Mouse (Mus musculus): ENCODE data around the gene Pi4k2a. TPM values are rescaled to one million over a fixed set of nuclear protein-coding genes. Genes with fewer than 3 reads are reported as not detected.

Pi4k2a gene
- polyA plus RNA-seq, 1 experiment from 2014 or later: 37.8 TPM

DNA sequence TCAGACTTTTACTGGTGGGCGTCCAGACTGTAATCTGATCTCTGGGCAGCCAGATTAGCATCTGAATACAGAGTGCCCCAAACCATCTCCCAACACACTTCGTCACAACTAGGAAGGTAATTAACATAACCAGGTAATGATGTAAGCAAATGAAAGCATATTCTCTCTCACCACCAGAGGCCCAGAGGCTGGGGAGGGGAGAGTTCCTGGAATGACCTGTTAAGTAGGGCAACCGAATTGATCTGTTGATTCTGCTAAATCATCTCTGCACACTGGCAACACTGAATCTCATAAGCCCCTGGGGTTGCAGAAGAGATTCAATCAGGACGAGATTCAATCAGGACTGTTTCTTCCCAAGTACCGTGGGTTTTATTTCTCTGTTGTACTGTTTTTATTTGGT, 45.9 kb downstream of the Pi4k2a start:
- WGBS: 24% methylated on average over 5 of the region's 5 CpGs
- ATAC-seq (ENCODE audit: low FRiP score, low TSS enrichment): no peak
- H3K4me3 ChIP-seq (ENCODE audit: low read length): no peak overlapping the region

DNA sequence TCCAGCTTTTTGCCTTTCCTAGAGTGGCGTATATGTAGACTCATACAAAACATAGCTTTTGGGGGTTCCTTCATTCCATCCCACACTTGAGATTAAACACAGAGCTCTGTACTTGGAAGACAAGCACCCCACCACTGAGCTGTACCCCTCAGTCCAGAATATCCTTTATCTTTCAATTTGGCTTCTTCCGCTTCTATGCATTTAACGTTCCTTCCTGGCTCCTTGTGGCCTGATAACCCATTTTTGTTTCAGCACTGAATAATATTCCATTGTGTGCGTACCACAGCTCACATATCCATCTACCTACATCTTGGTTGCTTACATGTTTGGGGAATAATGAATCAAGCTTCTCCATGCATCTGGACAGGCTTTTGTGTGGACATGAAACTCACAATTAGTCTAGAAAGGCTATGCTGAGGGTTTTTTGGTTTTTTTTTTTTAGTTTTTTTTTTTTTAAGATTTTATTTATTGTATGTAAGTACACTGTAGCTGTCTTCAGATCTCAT, 47.0 kb downstream of the Pi4k2a start:
- no peak overlapping the region for H3K9ac ChIP-seq (ENCODE audit: low read depth, low read length)
- no peak overlapping the region for H3K27ac ChIP-seq (ENCODE audit: low read depth, low read length)
- WGBS: 90% methylated on average over 4 of the region's 4 CpGs
- H3K4me3 ChIP-seq (ENCODE audit: low read length): no peak overlapping the region
- no peaks in the 10 kb centered on the region for H3K27me3 ChIP-seq (ENCODE audit: control insufficient read depth, insufficient read depth, low read length)
- H3K9me3 ChIP-seq (ENCODE audit: control insufficient read depth, low read length): no peaks in the 10 kb centered on the region
- ATAC-seq (ENCODE audit: low FRiP score, low TSS enrichment): no peak
- H3K36me3 ChIP-seq (ENCODE audit: control insufficient read depth, insufficient read depth, low read length): no peaks in the 10 kb centered on the region
- no peaks in the 10 kb centered on the region for H3K4me1 ChIP-seq (ENCODE audit: control insufficient read depth, insufficient read depth, low read length)
- no peak overlapping the region for H3K4me2 ChIP-seq (replicated peaks; ENCODE audit: low read depth, low read length)

More for the DNA sequence above, 45.9 kb downstream of the Pi4k2a start:
- no peak overlapping the region for H3K9ac ChIP-seq (ENCODE audit: low read depth, low read length)
- no peak overlapping the region for H3K27ac ChIP-seq (ENCODE audit: low read depth, low read length)
- H3K4me1 ChIP-seq (ENCODE audit: control insufficient read depth, insufficient read depth, low read length): no peaks in the 10 kb centered on the region
- no peaks in the 10 kb centered on the region for H3K27me3 ChIP-seq (ENCODE audit: control insufficient read depth, insufficient read depth, low read length)
- no peaks in the 10 kb centered on the region for H3K9me3 ChIP-seq (ENCODE audit: control insufficient read depth, low read length)
- H3K36me3 ChIP-seq (ENCODE audit: control insufficient read depth, insufficient read depth, low read length): no peaks in the 10 kb centered on the region
- H3K4me2 ChIP-seq (replicated peaks; ENCODE audit: low read depth, low read length): no peak overlapping the region

DNA sequence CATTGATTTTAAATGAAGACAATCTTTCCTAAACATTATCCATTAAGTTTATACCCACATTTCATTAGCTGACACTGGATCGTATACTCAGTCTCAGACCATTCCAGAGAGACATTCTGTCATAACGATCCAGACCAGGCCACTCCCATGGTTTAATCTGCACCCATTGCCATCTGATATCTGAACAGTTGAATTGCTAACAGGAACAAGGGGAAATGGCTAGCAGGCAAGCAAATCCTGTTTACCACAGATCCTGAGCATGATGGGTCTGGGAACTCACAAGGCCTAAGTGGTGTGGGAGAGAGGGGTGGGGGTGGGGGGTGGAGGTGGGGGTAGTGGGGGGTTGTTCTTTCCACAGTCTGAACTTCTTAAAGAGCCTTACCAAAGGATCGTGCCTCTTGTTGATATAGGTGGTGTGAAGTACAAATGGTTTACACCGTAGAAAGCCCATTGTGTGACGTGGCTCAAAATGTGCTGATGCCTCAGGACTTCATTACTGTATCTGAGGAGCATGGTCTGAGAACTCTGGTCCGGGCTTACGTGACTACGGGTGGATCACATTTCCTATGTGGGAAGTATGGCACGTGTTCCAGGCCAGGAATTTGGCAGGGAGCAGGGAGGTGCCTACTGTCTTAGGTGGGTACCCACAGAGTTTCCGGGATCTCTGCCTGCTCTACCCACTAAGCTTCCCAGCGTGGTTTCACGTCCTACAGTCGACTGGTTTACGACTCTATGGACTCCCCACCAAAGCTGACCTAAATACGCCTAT, 48.4 kb downstream of the Pi4k2a start:
- no peaks in the 10 kb centered on the region for H3K9me3 ChIP-seq (ENCODE audit: control insufficient read depth, low read length)
- ATAC-seq (ENCODE audit: low FRiP score, low TSS enrichment): no peak
- no peak overlapping the region for H3K27ac ChIP-seq (ENCODE audit: low read depth, low read length)
- H3K4me1 ChIP-seq (ENCODE audit: control insufficient read depth, insufficient read depth, low read length): no peaks in the 10 kb centered on the region
- 83% methylated on average over 15 of the region's 15 CpGs for WGBS
- H3K36me3 ChIP-seq (ENCODE audit: control insufficient read depth, insufficient read depth, low read length): no peaks in the 10 kb centered on the region
- no peak overlapping the region for H3K9ac ChIP-seq (ENCODE audit: low read depth, low read length)
- no peak overlapping the region for H3K4me2 ChIP-seq (replicated peaks; ENCODE audit: low read depth, low read length)
- H3K27me3 ChIP-seq (ENCODE audit: control insufficient read depth, insufficient read depth, low read length): no peaks in the 10 kb centered on the region
- H3K4me3 ChIP-seq (ENCODE audit: low read length): no peak overlapping the region

DNA sequence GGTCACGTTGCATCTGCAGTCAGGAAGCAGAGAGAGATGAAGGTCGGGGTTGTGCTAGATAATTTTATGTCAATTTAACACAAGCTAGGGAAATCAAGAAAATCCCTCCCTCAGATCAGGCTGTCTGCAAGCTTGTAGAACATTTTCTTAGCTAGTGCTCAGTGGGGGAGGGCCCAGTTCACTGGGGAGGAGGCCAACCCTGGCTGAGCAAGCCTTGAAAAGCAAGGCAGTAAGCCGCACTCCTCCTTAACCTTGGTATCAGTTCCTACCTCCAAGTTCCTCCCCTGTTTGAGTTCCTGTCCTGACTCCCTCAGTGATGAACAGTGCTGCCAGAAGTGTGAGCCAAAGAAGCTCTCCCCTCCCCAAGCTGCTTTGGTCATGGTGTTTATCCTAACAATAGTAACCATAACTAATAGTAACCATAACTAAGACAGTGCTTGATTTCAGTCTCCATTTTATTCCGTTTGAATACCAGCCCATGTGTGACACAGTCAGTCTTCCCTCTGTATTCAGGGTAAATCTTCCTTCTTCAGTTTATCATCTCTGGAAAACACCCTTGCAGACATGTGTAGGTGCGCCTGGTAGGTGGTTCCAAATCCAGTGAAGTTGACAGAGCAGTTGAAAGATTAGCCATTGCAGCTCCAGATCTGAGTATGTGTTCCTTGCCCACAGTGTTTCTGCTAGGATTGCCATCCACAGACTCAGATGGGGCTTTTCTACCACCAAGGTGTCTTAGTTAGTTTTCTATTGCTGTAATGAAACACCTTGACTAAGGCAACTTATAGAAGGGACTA, 49.7 kb downstream of the Pi4k2a start:
- H3K4me1 ChIP-seq (ENCODE audit: control insufficient read depth, insufficient read depth, low read length): no peaks in the 10 kb centered on the region

DNA sequence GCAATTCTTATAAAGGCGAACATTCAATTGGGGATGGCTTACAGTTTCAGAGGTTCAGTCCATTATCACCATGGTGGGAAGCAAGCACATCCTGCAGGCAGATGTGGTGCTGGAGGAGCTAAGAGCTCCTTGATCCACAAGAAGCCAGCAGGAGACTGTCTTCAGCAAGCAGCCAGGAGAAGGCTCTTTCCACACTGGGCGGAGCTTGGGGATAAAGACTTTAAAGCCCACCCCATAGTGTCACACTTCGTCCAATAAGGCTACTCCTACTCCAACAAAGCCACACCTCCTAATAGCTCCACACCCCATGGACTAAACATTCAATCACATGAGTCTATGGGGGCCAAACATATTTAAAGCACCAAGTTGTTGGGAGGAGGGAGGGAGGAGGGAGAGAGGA, 51.7 kb downstream of the Pi4k2a start:
- H3K36me3 ChIP-seq (ENCODE audit: control insufficient read depth, insufficient read depth, low read length): no peaks in the 10 kb centered on the region
- no peaks in the 10 kb centered on the region for H3K27me3 ChIP-seq (ENCODE audit: control insufficient read depth, insufficient read depth, low read length)
- no peak overlapping the region for H3K4me2 ChIP-seq (replicated peaks; ENCODE audit: low read depth, low read length)
- peaks cover 3% of the 10 kb centered on the region; the same call in 1 of the 2 replicates for H3K4me1 ChIP-seq (ENCODE audit: control insufficient read depth, insufficient read depth, low read length)
- no peak overlapping the region for H3K9ac ChIP-seq (ENCODE audit: low read depth, low read length)
- no peak overlapping the region for H3K27ac ChIP-seq (ENCODE audit: low read depth, low read length)
- H3K4me3 ChIP-seq (ENCODE audit: low read length): no peak overlapping the region
- 81% methylated on average over 3 of the region's 3 CpGs for WGBS
- H3K9me3 ChIP-seq (ENCODE audit: control insufficient read depth, low read length): no peaks in the 10 kb centered on the region
- ATAC-seq (ENCODE audit: low FRiP score, low TSS enrichment): no peak

More for the DNA sequence above, 49.7 kb downstream of the Pi4k2a start:
- no peaks in the 10 kb centered on the region for H3K9me3 ChIP-seq (ENCODE audit: control insufficient read depth, low read length)
- H3K27me3 ChIP-seq (ENCODE audit: control insufficient read depth, insufficient read depth, low read length): no peaks in the 10 kb centered on the region
- ATAC-seq (ENCODE audit: low FRiP score, low TSS enrichment): no peak
- H3K4me3 ChIP-seq (ENCODE audit: low read length): no peak overlapping the region
- no peak overlapping the region for H3K4me2 ChIP-seq (replicated peaks; ENCODE audit: low read depth, low read length)
- 84% methylated on average over 5 of the region's 5 CpGs for WGBS
- H3K27ac ChIP-seq (ENCODE audit: low read depth, low read length): no peak overlapping the region
- no peaks in the 10 kb centered on the region for H3K36me3 ChIP-seq (ENCODE audit: control insufficient read depth, insufficient read depth, low read length)
- H3K9ac ChIP-seq (ENCODE audit: low read depth, low read length): no peak overlapping the region

DNA sequence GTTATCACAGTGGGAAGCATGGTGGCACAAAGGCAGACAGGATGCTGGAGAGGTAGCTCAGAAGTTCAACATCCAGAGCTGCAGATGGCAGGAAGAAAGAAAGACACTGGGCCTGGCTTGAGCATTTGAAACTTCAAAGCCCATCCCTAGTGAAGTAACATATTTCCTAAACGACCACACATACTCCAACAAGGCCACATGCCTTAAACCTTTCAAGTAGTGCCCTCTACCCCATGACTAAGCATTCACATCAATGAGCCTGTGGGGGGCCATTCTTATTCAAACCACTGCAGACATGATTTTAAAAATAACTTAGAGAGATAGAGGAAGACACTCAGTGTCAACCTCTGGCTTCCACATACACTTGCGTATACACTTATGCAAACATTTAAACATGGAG, 52.5 kb downstream of the Pi4k2a start:
- Histone ChIP-seq H3K9me3 (ENCODE audit: control insufficient read depth, low read length) (no peaks in the 10 kb centered on the region), H3K27ac (ENCODE audit: low read depth, low read length) (no peak overlapping the region), H3K9ac (ENCODE audit: low read depth, low read length) (no peak overlapping the region), H3K36me3 (ENCODE audit: control insufficient read depth, insufficient read depth, low read length) (no peaks in the 10 kb centered on the region), H3K27me3 (ENCODE audit: control insufficient read depth, insufficient read depth, low read length) (no peaks in the 10 kb centered on the region), H3K4me1 (ENCODE audit: control insufficient read depth, insufficient read depth, low read length) (peaks cover 4% of the 10 kb centered on the region; the same call in 1 of the 2 replicates), H3K4me2 (replicated peaks; ENCODE audit: low read depth, low read length) (no peak overlapping the region), H3K4me3 (ENCODE audit: low read length) (no peak overlapping the region)
- ATAC-seq (ENCODE audit: low FRiP score, low TSS enrichment): no peak
- 84% methylated on average over 2 of the region's 2 CpGs for WGBS

DNA sequence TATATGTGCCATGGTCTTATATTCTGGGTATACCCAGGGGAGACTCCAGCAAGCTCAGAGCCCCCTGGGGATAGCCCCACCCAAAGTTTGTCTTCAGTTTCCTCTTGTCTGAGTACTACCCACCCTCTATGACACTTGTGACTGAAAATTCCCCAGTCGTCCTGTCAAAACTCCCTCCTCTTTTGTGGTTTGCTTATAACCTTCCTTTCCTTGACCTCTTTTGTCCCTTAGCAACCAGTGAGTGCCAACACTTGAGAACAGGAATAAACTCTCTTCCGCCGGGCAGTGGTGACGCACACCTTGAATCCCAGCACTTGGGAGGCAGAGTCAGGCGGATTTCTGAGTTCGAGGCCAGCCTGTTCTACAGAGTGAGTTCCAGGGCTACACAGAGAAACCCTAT, 53.8 kb downstream of the Pi4k2a start:
- Histone ChIP-seq H3K27ac (ENCODE audit: low read depth, low read length) (no peak overlapping the region), H3K9ac (ENCODE audit: low read depth, low read length) (no peak overlapping the region), H3K9me3 (ENCODE audit: control insufficient read depth, low read length) (no peaks in the 10 kb centered on the region), H3K4me1 (ENCODE audit: control insufficient read depth, insufficient read depth, low read length) (peaks cover 12% of the 10 kb centered on the region), H3K36me3 (ENCODE audit: control insufficient read depth, insufficient read depth, low read length) (no peaks in the 10 kb centered on the region), H3K27me3 (ENCODE audit: control insufficient read depth, insufficient read depth, low read length) (no peaks in the 10 kb centered on the region; the same call in 1 of the 2 replicates), H3K4me2 (replicated peaks; ENCODE audit: low read depth, low read length) (no peak overlapping the region), H3K4me3 (ENCODE audit: low read length) (no peak overlapping the region)
- ATAC-seq (ENCODE audit: low FRiP score, low TSS enrichment): no peak
- 53% methylated on average over 6 of the region's 6 CpGs for WGBS

DNA sequence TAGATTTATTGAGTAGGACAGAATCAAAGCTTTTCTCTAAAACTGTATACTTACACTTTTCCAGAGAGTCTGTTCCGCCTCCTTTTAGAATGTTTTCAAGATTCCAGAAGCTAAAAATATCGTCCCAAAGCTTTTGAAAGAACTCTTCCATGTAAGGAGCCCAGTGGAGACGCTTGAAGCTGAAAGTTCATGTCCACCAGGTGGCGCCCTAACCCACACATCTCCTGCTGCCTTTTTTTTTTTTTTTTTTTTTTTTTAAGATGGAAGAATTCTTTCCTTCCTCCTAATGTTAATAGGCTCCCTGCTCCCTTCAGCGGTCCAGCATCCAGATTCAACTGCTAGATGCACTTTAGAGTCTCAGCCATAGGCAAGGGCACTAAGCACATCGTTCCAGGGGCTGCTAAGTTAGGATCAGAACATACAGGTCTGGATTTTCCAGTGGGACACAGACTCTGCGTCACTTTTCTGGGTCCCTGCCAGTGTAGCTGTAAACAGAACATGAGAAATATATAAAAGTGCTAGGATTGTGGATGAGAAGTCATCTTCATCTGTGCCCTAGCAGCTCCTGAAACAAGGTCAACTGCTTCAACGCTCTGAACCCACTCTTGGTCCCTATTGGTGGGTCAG, 54.4 kb downstream of the Pi4k2a start:
- WGBS: 28% methylated on average over 8 of the region's 8 CpGs
- H3K4me2 ChIP-seq (replicated peaks; ENCODE audit: low read depth, low read length): no peak overlapping the region
- no peaks in the 10 kb centered on the region for H3K9me3 ChIP-seq (ENCODE audit: control insufficient read depth, low read length)
- H3K4me1 ChIP-seq (ENCODE audit: control insufficient read depth, insufficient read depth, low read length): peaks cover 18% of the 10 kb centered on the region
- no peak overlapping the region for H3K4me3 ChIP-seq (ENCODE audit: low read length)
- no peak overlapping the region for H3K27ac ChIP-seq (ENCODE audit: low read depth, low read length)
- no peaks in the 10 kb centered on the region; the same call in 1 of the 2 replicates for H3K27me3 ChIP-seq (ENCODE audit: control insufficient read depth, insufficient read depth, low read length)
- ATAC-seq (ENCODE audit: low FRiP score, low TSS enrichment): no peak
- no peaks in the 10 kb centered on the region for H3K36me3 ChIP-seq (ENCODE audit: control insufficient read depth, insufficient read depth, low read length)
- H3K9ac ChIP-seq (ENCODE audit: low read depth, low read length): no peak overlapping the region
